Mouse (Mus musculus) midbrain, embryonic 13.5 days (tissue): ENCODE data around the gene Guk1. TPM values are rescaled to one million over a fixed set of nuclear protein-coding genes. Genes with fewer than 3 reads are reported as not detected.
A peak's percentile ranks its signal among the peaks of the same experiment; 100 is the strongest.

ENCODE experiments used
- ATAC-seq: fragments of 200-750 bp; cut with Nextera tagmentation; 2 replicates; pipeline ENCODE4 v1.8.0; 2017; ENCODE audit warnings: mild to moderate bottlenecking, moderate TSS enrichment, moderate library complexity
- H3K27ac ChIP-seq: fragments of 300-500 bp; sonication (generic); 2 replicates; pipeline ENCODE4 v1.5.1; 2015; ENCODE audit warnings: inconsistent platforms, mild to moderate bottlenecking, moderate library complexity
- H3K27me3 ChIP-seq: fragments of 300-500 bp; sonication (generic); 2 replicates; pipeline ENCODE4 v1.6.1; 2015; ENCODE audit warnings: mild to moderate bottlenecking, inconsistent platforms
- H3K36me3 ChIP-seq: fragments of 300-500 bp; sonication (generic); 2 replicates; pipeline ENCODE4 v1.6.1; 2015; ENCODE audit warnings: mild to moderate bottlenecking, inconsistent platforms
- H3K4me1 ChIP-seq: fragments of 300-500 bp; sonication (generic); replicated peaks from 2 replicates; pipeline ENCODE4 v1.6.1; 2015; ENCODE audit warnings: inconsistent platforms
- H3K4me2 ChIP-seq: fragments of 300-500 bp; sonication (generic); replicated peaks from 2 replicates; pipeline ENCODE4 v1.6.1; 2015; ENCODE audit warnings: moderate library complexity, mild to moderate bottlenecking, inconsistent platforms
- H3K4me3 ChIP-seq: fragments of 300-500 bp; sonication (generic); replicated peaks from 2 replicates; pipeline ENCODE4 v1.5.1; 2015; ENCODE audit warnings: mild to moderate bottlenecking, inconsistent platforms
- H3K9ac ChIP-seq: fragments of 300-500 bp; sonication (generic); replicated peaks from 2 replicates; pipeline ENCODE4 v1.6.1; 2015; ENCODE audit warnings: mild to moderate bottlenecking, inconsistent platforms
- H3K9me3 ChIP-seq: fragments of 300-500 bp; sonication (generic); 2 replicates; pipeline ENCODE4 v1.6.1; 2016; ENCODE audit warnings: mild to moderate bottlenecking, inconsistent platforms
- WGBS: fragments of 180-500 bp; shearing (Covaris S2); methylation state at CpG from one replicate; pipeline ENCODE4 v1.1.7; 2015; 5-methylcytosine and 5-hydroxymethylcytosine counted together
- polyA plus RNA-seq: library from polyadenylated mRNA; unstranded; fragments of >200 nt; fragmentation: Nextera tagmentation; extraction: Ambion mirVana; gene quantifications from 2 replicates; pipeline ENCODE4 v1.2.1, GENCODE M21; 2015

The Guk1 gene
- 155 and 159 TPM in 2 replicates for polyA plus RNA-seq

DNA sequence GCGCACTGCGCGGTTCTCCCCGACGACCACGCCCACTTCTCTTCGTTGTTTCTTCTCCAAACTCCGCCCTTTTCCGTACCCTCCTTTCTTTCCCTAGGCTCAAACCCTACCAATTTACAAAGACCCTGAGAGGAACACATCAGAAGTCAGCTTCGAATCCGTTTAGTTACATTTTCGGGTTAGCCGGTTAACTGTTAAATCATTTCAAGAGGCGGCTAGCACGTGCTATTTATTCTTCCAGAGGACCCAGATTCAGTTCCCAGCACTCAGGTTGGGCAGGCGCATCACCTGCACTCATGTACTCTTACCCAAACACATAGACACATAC, at the start of gene Guk1:
Gene Guk1, minus strand, starts transcription at position 154 of the 328 bp plus-strand sequence.
- Histone ChIP-seq H3K4me2 (peak within 1 kb of the TSS; percentile 62), H3K4me1 (peaks cover 30% of the 10 kb centered on the region), H3K9me3 (no peaks in the 10 kb centered on the region), H3K9ac (peak within 1 kb of the TSS; percentile 71), H3K27me3 (no peaks in the 10 kb centered on the region), H3K4me3 (peak within 1 kb of the TSS; percentile 51), H3K27ac (peak within 1 kb of the TSS; percentile 85), H3K36me3 (0 out of 2 replicates have a peak, but pooled peaks cover 4% of the 10 kb centered on the region)
- 4% methylated on average over 16 of the region's 16 CpGs for WGBS
- peak; percentile 40 for ATAC-seq

DNA sequence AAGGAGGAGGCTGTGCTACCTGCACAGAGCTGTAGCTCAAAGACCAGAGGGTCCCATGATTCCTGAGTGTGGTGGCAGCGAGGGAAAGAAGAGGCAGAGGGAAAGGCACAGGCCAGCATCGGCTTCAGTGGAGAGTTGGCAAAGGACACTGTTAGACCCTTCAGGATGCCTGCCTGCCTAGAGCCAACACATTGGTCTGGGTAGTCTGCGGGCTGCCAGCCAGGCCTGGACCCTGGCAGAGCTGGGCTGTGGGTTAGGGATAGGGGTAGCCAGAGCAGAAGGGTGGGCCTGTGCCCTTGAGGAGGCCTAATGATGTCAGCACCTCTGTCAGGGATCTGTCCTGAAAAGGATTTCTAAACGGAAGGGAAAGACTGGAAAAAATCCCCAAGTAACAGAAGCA, 47.8 kb upstream of the Guk1 start:
- Histone ChIP-seq H3K4me2 (no peak overlapping the region), H3K9ac (no peak overlapping the region), H3K4me3 (no peak overlapping the region), H3K36me3 (no peaks in the 10 kb centered on the region), H3K9me3 (no peaks in the 10 kb centered on the region), H3K4me1 (peaks cover 12% of the 10 kb centered on the region), H3K27me3 (peaks cover 29% of the 10 kb centered on the region), H3K27ac (no peak overlapping the region)
- 72% methylated on average over 4 of the region's 4 CpGs for WGBS
- ATAC-seq: 0 out of 2 replicates have a peak, but pooled peaks have one; percentile 18

DNA sequence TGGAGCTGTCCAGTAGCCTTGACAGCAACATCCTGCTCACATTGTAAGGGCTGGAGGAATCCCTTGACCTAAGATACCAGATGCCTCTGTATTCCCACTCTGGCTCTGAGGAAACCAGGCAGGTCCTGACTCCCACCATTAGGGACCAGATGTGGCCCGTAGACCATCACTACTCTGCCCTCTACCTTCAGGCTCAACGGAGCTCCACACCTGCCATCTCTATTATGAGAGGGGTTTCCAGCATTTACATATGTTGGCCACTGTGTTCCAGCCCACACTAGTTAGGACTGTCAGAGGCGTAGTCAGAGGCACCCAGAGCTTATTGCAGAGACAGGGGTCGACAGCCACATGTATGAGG, 47.4 kb upstream of the Guk1 start:
- Histone ChIP-seq H3K4me2 (no peak overlapping the region), H3K4me3 (no peak overlapping the region), H3K27ac (no peak overlapping the region), H3K9me3 (no peaks in the 10 kb centered on the region), H3K27me3 (peaks cover 29% of the 10 kb centered on the region), H3K36me3 (no peaks in the 10 kb centered on the region), H3K9ac (no peak overlapping the region), H3K4me1 (peaks cover 12% of the 10 kb centered on the region)
- peak; percentile 31 for ATAC-seq
- WGBS: 75% methylated on average over 4 of the region's 4 CpGs

GRCm38 (mm10) chr11:59238525-59239427, 46.8 kb upstream of the Guk1 start:
- Histone ChIP-seq H3K4me3 (no peak overlapping the region), H3K9me3 (no peaks in the 10 kb centered on the region), H3K4me1 (peaks cover 12% of the 10 kb centered on the region), H3K27me3 (peaks cover 26% of the 10 kb centered on the region), H3K4me2 (no peak overlapping the region), H3K27ac (no peak overlapping the region), H3K9ac (no peak overlapping the region), H3K36me3 (no peaks in the 10 kb centered on the region)
- ATAC-seq: peak; percentile 76
- 5% methylated on average over 15 of the region's 15 CpGs for WGBS

DNA sequence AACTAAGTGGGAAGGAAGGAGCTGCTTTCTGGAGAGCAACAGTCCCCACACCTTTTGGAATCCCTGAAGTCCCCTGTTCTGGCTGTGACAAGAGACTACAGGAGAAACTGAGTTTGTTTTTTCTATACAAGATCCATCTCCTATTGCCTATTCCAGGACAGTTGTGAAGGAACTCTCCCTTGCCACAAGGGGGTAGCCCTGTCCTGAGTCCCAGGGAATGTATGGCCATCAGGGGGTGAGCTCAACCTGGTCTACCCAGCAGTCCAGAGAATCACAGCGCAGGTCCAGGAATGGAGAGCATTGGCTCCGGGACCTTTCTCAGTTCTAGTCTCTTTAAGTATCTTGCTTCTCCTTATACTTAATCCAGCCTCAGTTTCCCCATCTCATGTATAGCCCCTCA, 40.8 kb upstream of the Guk1 start:
- no peak overlapping the region for H3K4me2 ChIP-seq
- no peaks in the 10 kb centered on the region for H3K36me3 ChIP-seq
- ATAC-seq: no peak
- no peaks in the 10 kb centered on the region for H3K9me3 ChIP-seq
- H3K9ac ChIP-seq: no peak overlapping the region
- peaks cover 5% of the 10 kb centered on the region for H3K4me1 ChIP-seq
- no peaks in the 10 kb centered on the region for H3K27me3 ChIP-seq
- WGBS: 48% methylated on average over 2 of the region's 2 CpGs
- H3K27ac ChIP-seq: no peak overlapping the region
- H3K4me3 ChIP-seq: no peak overlapping the region

GRCm38 (mm10) chr11:59230144-59230760, 38.2 kb upstream of the Guk1 start:
- H3K9ac ChIP-seq: 0 out of 2 replicates have a peak overlapping the region, but pooled peaks have one; percentile 14
- no peak overlapping the region for H3K4me2 ChIP-seq
- H3K36me3 ChIP-seq: no peaks in the 10 kb centered on the region
- no peak overlapping the region for H3K4me3 ChIP-seq
- peaks cover 26% of the 10 kb centered on the region for H3K4me1 ChIP-seq
- H3K27ac ChIP-seq: no peak overlapping the region
- H3K27me3 ChIP-seq: no peaks in the 10 kb centered on the region
- no peaks in the 10 kb centered on the region for H3K9me3 ChIP-seq
- ATAC-seq: no peak
- 15% methylated on average over 7 of the region's 7 CpGs for WGBS

DNA sequence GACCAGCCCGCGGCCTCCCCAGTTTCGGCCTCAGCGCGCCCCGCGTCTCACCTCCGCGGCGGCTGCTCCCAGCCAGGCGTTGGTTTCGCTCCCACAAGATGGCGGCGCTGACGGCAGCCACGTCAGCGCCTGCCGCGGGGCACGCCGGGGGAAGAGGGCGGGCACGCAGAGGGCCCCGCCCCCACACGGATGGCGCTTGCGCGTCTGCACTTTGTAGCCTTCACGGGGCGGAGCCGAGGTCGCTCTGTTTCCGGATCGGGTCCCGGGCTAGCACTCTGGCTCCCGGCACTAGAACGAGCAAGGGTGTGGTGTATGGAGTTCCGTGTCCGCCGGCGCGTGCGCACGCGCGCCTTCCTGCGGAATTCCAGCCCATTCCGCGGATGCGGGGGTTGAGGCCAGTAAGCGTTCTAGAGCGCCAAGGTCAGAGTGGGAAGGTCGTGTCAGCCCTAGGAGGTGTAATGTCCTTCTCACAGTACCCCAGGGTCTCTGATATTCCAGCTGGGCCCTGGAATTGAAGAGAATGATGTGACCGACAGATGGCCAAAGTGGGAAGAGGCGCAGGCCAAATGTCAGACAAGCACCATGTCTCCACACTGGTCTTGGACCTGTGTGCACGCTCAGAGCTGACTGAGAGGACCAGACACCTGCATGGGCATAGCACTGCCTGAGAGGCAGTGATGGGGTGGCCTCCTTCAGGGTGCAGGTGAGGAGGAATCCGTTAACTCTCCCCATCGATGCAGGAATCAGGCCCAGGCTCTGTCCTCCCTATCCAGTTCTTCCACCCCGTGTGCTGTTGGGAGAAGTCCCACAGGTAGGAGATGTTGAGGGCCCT, 36.3 kb upstream of the Guk1 start, which contains the start of gene Arf1:
Gene Arf1, minus strand, starts transcription at position 149 of the 832 bp plus-strand sequence.
- Histone ChIP-seq H3K27me3 (no peaks in the 10 kb centered on the region), H3K9me3 (no peaks in the 10 kb centered on the region), H3K4me2 (peak within 1 kb of the TSS; percentile 98), H3K9ac (peak within 1 kb of the TSS; percentile 99), H3K4me1 (peaks cover 44% of the 10 kb centered on the region), H3K4me3 (peak within 1 kb of the TSS; percentile 100), H3K27ac (peak within 1 kb of the TSS; percentile 95), H3K36me3 (no peaks in the 10 kb centered on the region; the same call in 1 of the 2 replicates)
- ATAC-seq: peak; percentile 95
- WGBS: 5% methylated on average over 55 of the region's 59 CpGs

GRCm38 (mm10) chr11:59227604-59228121, 35.7 kb upstream of the Guk1 start:
- H3K36me3 ChIP-seq: no peaks in the 10 kb centered on the region; the same call in 1 of the 2 replicates
- ATAC-seq: peak; percentile 85
- under 1% methylated on average over 45 of the region's 51 CpGs for WGBS
- peak overlapping the region; percentile 99 for H3K9ac ChIP-seq
- H3K4me3 ChIP-seq: peak overlapping the region; percentile 100
- H3K4me1 ChIP-seq: peaks cover 51% of the 10 kb centered on the region
- H3K4me2 ChIP-seq: peak overlapping the region; percentile 98
- H3K27me3 ChIP-seq: no peaks in the 10 kb centered on the region
- H3K27ac ChIP-seq: peak overlapping the region; percentile 95
- no peaks in the 10 kb centered on the region for H3K9me3 ChIP-seq

DNA sequence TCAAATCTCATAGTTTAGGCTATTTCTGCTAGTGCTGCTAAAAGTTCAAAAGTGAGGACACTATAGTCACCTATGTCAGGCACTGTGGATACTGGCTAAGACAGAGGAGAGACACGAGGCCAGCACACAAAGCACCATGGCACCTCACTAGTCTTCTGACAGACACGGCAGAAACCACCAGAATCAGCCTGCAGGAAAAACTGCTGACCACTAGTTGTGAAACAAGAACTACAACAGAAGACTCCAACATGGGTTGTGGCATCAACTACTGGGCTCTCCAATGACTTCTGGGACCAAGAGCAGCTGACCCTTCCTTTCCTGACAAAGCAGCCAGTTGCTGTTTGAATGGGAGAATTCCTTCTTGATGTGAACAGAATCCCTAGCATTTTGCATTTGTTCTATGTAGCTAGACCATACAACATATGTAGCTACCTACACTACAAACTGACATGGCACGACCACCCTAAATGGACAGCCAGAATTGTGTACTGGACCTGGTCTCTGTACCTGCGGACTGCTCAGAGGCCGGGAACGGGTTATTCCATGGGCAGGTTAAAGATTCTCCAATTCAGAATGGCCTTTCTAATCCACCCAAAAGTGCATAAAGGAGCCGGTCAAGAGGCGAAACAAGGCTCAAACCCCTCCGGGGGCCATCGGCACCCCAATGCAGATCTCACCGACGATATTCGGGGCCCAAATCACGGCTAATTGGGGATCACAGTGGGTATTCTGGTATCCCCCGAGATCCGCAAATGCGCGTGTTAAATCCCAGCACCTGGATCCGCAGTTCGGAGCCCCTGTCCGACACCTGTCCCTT, 35.0 kb upstream of the Guk1 start:
- Histone ChIP-seq H3K9ac (peak overlapping the region; percentile 99), H3K27ac (peak overlapping the region; percentile 95), H3K4me2 (peak overlapping the region; percentile 98), H3K36me3 (no peaks in the 10 kb centered on the region; the same call in 1 of the 2 replicates), H3K4me1 (peaks cover 55% of the 10 kb centered on the region), H3K27me3 (no peaks in the 10 kb centered on the region), H3K4me3 (peak overlapping the region; percentile 100), H3K9me3 (no peaks in the 10 kb centered on the region)
- ATAC-seq: peak; percentile 0; the same call in 1 of the 2 replicates
- 6% methylated on average over 21 of the region's 21 CpGs for WGBS

DNA sequence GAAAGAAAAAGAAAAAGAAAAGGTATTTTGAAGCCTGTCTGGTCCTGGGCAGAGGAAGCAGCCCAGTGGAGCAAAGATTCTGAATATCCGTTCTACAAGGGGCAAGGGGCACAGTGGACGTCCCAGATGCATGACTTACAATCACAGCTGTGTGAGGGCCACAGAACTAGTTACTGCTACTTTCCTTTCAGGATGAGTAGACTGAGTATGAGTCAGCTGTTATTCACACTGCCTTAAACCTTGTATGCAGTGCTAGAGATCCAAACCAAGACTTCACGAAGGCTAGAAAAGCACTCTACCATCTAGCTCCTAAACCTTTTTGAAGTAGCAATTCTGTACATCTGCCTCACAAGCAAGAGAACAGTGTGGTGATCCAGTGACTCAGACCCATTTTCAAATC, 34.2 kb upstream of the Guk1 start:
- H3K27me3 ChIP-seq: no peaks in the 10 kb centered on the region
- H3K27ac ChIP-seq: no peak overlapping the region
- ATAC-seq: no peak
- WGBS: 64% methylated on average over 3 of the region's 3 CpGs
- H3K4me3 ChIP-seq: peak overlapping the region; percentile 100
- H3K4me2 ChIP-seq: peak overlapping the region; percentile 98
- no peaks in the 10 kb centered on the region for H3K9me3 ChIP-seq
- peaks cover 58% of the 10 kb centered on the region for H3K4me1 ChIP-seq
- H3K36me3 ChIP-seq: no peaks in the 10 kb centered on the region; the same call in 1 of the 2 replicates
- H3K9ac ChIP-seq: peak overlapping the region; percentile 99

GRCm38 (mm10) chr11:59225167-59225566, 33.2 kb upstream of the Guk1 start:
- no peak overlapping the region for H3K27ac ChIP-seq
- no peaks in the 10 kb centered on the region for H3K27me3 ChIP-seq
- H3K36me3 ChIP-seq: peaks cover 3% of the 10 kb centered on the region
- H3K9me3 ChIP-seq: no peaks in the 10 kb centered on the region
- ATAC-seq: no peak
- H3K4me2 ChIP-seq: 0 out of 2 replicates have a peak overlapping the region, but pooled peaks have one; percentile 7
- no peak overlapping the region for H3K4me3 ChIP-seq
- peaks cover 58% of the 10 kb centered on the region for H3K4me1 ChIP-seq
- 91% methylated on average over 2 of the region's 2 CpGs for WGBS
- H3K9ac ChIP-seq: no peak overlapping the region
